Mouse (Mus musculus) thymus, adult 2 months (tissue): ENCODE results near the gene Defb47.

Experiments used
- CTCF ChIP-seq: fragments of 200-500 bp; IDR thresholded peaks from 2 replicates; pipeline ENCODE4 v1.5.1; 2012; ENCODE audit warnings: mild to moderate bottlenecking, control low read depth, low read length, moderate library complexity, borderline replicate concordance; ENCODE audit not compliant: control insufficient read depth, poor library complexity, insufficient read depth; ENCODE audit errors: extremely low read depth
- POLR2A ChIP-seq: fragments of 200-500 bp; IDR thresholded peaks from 2 replicates; pipeline ENCODE4 v1.6.1; 2012; ENCODE audit warnings: mild to moderate bottlenecking, low read length, control low read depth, moderate library complexity; ENCODE audit not compliant: control insufficient read depth, poor library complexity, insufficient read depth; ENCODE audit errors: extremely low read depth

- TF ChIP-seq POLR2A (no peak), CTCF (no peak)
These were observed 4.7 kb downstream of the Defb47 start for GRCm38 (mm10) chr14:63002588-63002987.
